In the genomic region with DNA sequence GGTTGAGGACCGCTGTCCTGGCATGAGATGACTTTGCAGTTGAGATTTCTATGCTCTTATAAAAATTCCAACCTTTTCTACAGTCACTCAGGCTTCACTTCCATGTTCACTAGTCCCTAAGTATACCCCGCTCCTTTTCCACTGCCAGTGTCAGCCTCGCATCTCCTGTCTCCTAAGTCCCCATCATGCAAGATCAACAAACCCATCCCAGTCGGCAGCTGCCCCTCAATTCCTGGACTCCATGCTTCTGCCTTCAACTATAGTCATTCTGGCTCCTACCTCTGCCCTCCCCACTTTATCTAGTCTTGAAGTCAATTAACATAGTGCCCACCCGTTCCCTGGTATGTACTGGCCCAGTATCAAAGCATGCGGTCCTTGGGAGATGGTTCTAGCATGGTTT, we compare ENCODE assay signal across 16 mouse cellular contexts.
"Had no signal": no experiment of that assay in that cellular context is flagged by ENCODE, and none has a peak within 500 bp of the region (broad histone marks: within the 10 kb centered on the region; RNA-seq: fewer than 3 reads in every experiment).

No protein-coding gene starts in this region.

- DNase-seq: cerebellum, adult 8-10 months; cerebellum, adult 9-10 months; cerebellum, adult 9-11 months; cerebellum, postnatal 10 days; cerebellum, postnatal 14 days; cerebellum, postnatal 25 days; cerebellum, postnatal 36 days; embryo, embryonic 11 days; forebrain, postnatal 0 days; gastrocnemius, adult 2 months; gastrocnemius, postnatal 10 days; gastrocnemius, postnatal 14 days; gastrocnemius, postnatal 25 days; gastrocnemius, postnatal 36 days; heart, adult 18-20 months; heart, adult 2 months had no signal
